Mouse (Mus musculus): Measurements from ENCODE around the gene Rnf167. TPM values are rescaled to one million over a fixed set of nuclear protein-coding genes. Genes with fewer than 3 reads are reported as not detected.

Rnf167 gene
- polyA plus RNA-seq, 1 experiment from 2014 or later = 113 TPM

DNA sequence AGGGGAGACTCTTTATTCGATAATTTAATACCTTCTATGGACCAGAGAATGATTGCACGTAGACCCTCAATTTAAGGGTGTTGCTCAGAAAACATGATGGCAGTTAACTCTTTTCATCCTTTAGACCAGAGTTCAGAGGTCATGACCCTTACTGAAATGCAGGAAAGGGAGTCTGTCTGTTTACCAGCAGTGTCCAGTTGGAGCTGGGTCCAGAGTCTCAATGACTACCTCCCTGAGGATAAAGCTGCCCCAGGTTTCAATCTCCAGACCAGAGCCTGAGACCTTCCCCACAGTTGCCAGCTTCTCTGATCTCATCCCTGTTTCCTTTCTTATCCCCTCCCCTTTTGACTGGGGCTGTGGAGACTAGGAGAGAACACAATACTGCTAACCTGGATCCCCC lies 31.5 kb downstream of the Rnf167 start:
- Histone ChIP-seq H3K4me2 (ENCODE audit: low read length) (no peak overlapping the region), H3K9ac (ENCODE audit: low read depth, low read length) (no peak overlapping the region), H3K36me3 (ENCODE audit: insufficient read depth, low read length) (peaks cover 41% of the 10 kb centered on the region), H3K4me3 (replicated peaks; ENCODE audit: low read depth, low read length) (no peak overlapping the region), H3K9me3 (replicated peaks; ENCODE audit: low read length) (no peaks in the 10 kb centered on the region), H3K27me3 (ENCODE audit: insufficient read depth, low read length) (no peaks in the 10 kb centered on the region), H3K4me1 (replicated peaks; ENCODE audit: insufficient read depth, low read length) (no peaks in the 10 kb centered on the region), H3K27ac (no peak overlapping the region)
- DNase-seq (ENCODE audit: low spot score) = no peak
- WGBS = 62% methylated on average over 2 of the region's 2 CpGs
- ATAC-seq (replicated peaks; ENCODE audit: low FRiP score, low read depth) = no peak
- TF ChIP-seq CTCF (IDR thresholded peaks at IDR 0.05; ENCODE audit: low read depth) = no peak

DNA sequence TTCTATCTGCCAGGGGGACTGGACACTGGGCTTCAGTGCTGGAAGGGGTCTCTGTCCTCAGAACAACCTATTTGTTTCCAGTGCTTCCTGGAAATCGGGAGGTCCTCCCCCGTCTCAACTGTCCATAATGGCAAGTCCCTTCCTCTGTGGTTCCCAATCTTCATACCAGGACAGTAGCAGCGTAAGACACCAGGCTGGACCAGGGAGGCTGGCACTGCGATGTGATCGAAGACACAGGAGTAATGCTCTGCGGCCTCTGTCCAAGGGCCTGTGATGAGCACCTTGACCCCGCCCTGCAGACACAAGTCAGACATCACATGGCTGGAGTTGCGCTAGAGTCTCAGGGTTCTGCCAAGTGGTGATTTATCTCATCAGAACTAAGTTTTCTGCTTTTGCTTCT lies 32.3 kb downstream of the Rnf167 start:
- H3K4me2 ChIP-seq (ENCODE audit: low read length) = no peak overlapping the region
- no peak overlapping the region for H3K4me3 ChIP-seq (replicated peaks; ENCODE audit: low read depth, low read length)
- no peak for ATAC-seq (replicated peaks; ENCODE audit: low FRiP score, low read depth)
- no peaks in the 10 kb centered on the region for H3K27me3 ChIP-seq (ENCODE audit: insufficient read depth, low read length)
- H3K27ac ChIP-seq = no peak overlapping the region
- 97% methylated on average over 8 of the region's 8 CpGs for WGBS
- peaks cover 40% of the 10 kb centered on the region for H3K36me3 ChIP-seq (ENCODE audit: insufficient read depth, low read length)
- no peaks in the 10 kb centered on the region for H3K4me1 ChIP-seq (replicated peaks; ENCODE audit: insufficient read depth, low read length)
- TF ChIP-seq CTCF (IDR thresholded peaks at IDR 0.05; ENCODE audit: low read depth) = no peak
- no peak overlapping the region for H3K9ac ChIP-seq (ENCODE audit: low read depth, low read length)
- no peak for DNase-seq (ENCODE audit: low spot score)
- H3K9me3 ChIP-seq (replicated peaks; ENCODE audit: low read length) = no peaks in the 10 kb centered on the region

DNA sequence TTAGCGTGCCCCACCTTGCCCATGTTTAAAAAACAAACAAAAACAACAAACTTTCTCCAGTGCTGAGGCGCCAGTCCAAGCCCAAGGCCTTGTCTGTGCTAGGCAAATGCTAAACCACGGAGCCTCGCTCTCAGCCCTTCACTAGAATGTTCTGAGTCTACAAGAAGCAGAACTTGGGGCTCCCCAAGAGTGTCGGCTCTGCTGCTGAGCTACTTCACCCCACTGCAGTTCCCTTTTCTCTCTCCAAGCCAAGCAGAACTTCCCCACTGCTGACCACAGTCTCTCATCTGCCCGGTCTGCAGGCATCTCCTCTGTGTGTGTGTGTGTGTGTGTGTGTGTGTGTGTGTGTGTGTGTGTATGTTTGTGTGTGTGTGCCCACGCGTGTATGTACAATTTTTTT lies 32.9 kb downstream of the Rnf167 start:
- Histone ChIP-seq H3K4me2 (ENCODE audit: low read length) (no peak overlapping the region), H3K36me3 (ENCODE audit: insufficient read depth, low read length) (peaks cover 40% of the 10 kb centered on the region), H3K27ac (no peak overlapping the region), H3K9ac (ENCODE audit: low read depth, low read length) (no peak overlapping the region), H3K9me3 (replicated peaks; ENCODE audit: low read length) (no peaks in the 10 kb centered on the region), H3K27me3 (ENCODE audit: insufficient read depth, low read length) (no peaks in the 10 kb centered on the region), H3K4me3 (replicated peaks; ENCODE audit: low read depth, low read length) (no peak overlapping the region), H3K4me1 (replicated peaks; ENCODE audit: insufficient read depth, low read length) (no peaks in the 10 kb centered on the region)
- no peak for ATAC-seq (replicated peaks; ENCODE audit: low FRiP score, low read depth)
- WGBS = 91% methylated on average over 8 of the region's 8 CpGs
- no peak for DNase-seq (ENCODE audit: low spot score)
- no peak for TF ChIP-seq CTCF (IDR thresholded peaks at IDR 0.05; ENCODE audit: low read depth)

DNA sequence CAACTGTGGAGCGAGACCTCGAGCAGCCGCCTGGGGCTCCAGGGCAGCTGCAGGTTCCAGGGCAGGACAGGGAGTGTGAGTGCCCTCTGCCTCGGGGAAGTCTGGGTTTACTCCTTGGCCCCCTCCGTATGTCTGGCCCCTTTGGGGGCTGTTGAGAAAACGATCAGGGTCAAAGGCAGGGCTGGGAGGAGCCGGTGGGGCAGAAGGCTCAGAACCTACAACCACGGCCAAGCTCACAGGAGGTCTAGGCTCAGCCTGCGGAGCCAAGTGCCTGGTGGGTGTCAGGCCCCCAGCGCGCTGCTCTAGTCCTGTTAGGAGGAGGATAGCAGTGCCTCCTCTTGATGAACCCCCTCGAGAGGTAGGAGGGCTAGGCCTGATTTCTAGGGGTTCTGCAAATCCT lies 34.1 kb downstream of the Rnf167 start:
- 61% methylated on average over 12 of the region's 12 CpGs for WGBS
- no peak overlapping the region for H3K9ac ChIP-seq (ENCODE audit: low read depth, low read length)
- peaks cover 38% of the 10 kb centered on the region for H3K36me3 ChIP-seq (ENCODE audit: insufficient read depth, low read length)
- no peak for TF ChIP-seq CTCF (IDR thresholded peaks at IDR 0.05; ENCODE audit: low read depth)
- H3K4me1 ChIP-seq (replicated peaks; ENCODE audit: insufficient read depth, low read length) = 0 out of 2 replicates have a peak, but pooled peaks cover under 1% of the 10 kb centered on the region
- no peak overlapping the region for H3K27ac ChIP-seq
- DNase-seq (ENCODE audit: low spot score) (no peak), ATAC-seq (replicated peaks; ENCODE audit: low FRiP score, low read depth) (no peak)
- H3K4me3 ChIP-seq (replicated peaks; ENCODE audit: low read depth, low read length) = no peak overlapping the region
- no peaks in the 10 kb centered on the region for H3K9me3 ChIP-seq (replicated peaks; ENCODE audit: low read length)
- no peak overlapping the region for H3K4me2 ChIP-seq (ENCODE audit: low read length)
- no peaks in the 10 kb centered on the region for H3K27me3 ChIP-seq (ENCODE audit: insufficient read depth, low read length)

DNA sequence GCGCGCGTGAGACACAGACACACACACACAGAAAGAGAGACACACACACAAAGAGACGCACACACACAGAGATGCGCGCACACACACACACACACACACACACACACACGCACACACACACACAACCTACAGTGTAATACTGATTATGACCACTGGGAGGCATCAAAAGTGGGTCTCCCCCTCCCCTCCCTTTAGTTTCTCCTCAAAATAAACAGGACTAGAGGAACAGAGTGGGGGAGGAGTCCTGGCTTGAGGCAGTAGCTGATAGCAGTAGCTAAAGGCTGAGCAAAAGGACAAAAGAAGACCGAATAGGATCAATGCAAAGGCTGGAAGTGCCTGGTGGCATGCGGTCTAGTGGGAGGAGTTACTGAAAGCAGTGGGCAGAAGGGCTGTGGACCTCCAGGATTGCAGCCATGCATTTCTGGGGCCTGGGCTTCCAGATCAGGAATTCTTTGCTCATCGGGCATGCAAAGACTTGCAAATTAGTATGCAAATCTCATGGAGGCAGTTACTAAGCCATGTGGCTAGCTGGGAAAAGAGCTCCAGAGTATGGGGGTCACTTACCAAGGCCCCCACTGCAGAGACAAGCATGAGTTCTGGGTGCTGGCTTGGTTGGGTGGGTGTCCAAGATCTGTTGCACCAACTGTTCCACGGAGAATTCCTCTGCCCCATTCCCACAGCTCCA lies 35.0 kb downstream of the Rnf167 start:
- DNase-seq (ENCODE audit: low spot score) (peak; percentile 91), ATAC-seq (replicated peaks; ENCODE audit: low FRiP score, low read depth) (peak; percentile 37)
- no peak overlapping the region for H3K9ac ChIP-seq (ENCODE audit: low read depth, low read length)
- H3K27me3 ChIP-seq (ENCODE audit: insufficient read depth, low read length) = no peaks in the 10 kb centered on the region
- no peak overlapping the region for H3K4me2 ChIP-seq (ENCODE audit: low read length)
- 38% methylated on average over 11 of the region's 11 CpGs for WGBS
- peaks cover 36% of the 10 kb centered on the region for H3K36me3 ChIP-seq (ENCODE audit: insufficient read depth, low read length)
- 0 out of 2 replicates have a peak, but pooled peaks cover 5% of the 10 kb centered on the region for H3K4me1 ChIP-seq (replicated peaks; ENCODE audit: insufficient read depth, low read length)
- no peaks in the 10 kb centered on the region for H3K9me3 ChIP-seq (replicated peaks; ENCODE audit: low read length)
- H3K27ac ChIP-seq = no peak overlapping the region
- peak; percentile 81 for TF ChIP-seq CTCF (IDR thresholded peaks at IDR 0.05; ENCODE audit: low read depth)
- H3K4me3 ChIP-seq (replicated peaks; ENCODE audit: low read depth, low read length) = no peak overlapping the region

DNA sequence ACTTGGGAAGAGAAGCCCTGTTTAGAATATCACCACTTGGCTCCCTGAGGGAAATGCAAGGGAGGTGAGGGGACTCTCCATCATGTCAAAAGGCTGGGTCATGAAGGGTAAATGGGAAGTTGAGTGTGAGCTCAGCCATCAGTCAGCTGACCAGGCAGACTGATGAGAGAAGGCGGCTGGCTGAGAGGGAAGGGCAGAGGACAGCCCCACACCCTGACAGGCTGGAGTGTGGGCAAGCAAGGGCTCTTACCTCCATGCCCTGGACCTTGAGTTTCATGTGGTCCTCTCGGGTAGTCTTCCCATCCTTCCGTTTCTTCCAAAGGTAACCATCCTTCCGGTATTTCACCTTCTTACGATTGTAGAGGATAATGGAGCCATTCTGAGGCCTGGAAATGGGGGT lies 36.6 kb downstream of the Rnf167 start:
- Histone ChIP-seq H3K4me3 (replicated peaks; ENCODE audit: low read depth, low read length) (no peak overlapping the region), H3K36me3 (ENCODE audit: insufficient read depth, low read length) (peaks cover 32% of the 10 kb centered on the region), H3K9me3 (replicated peaks; ENCODE audit: low read length) (no peaks in the 10 kb centered on the region), H3K9ac (ENCODE audit: low read depth, low read length) (no peak overlapping the region), H3K27ac (no peak overlapping the region), H3K4me1 (replicated peaks; ENCODE audit: insufficient read depth, low read length) (peaks cover 9% of the 10 kb centered on the region; the same call in 1 of the 2 replicates), H3K27me3 (ENCODE audit: insufficient read depth, low read length) (no peaks in the 10 kb centered on the region), H3K4me2 (ENCODE audit: low read length) (no peak overlapping the region)
- DNase-seq (ENCODE audit: low spot score) = no peak
- ATAC-seq (replicated peaks; ENCODE audit: low FRiP score, low read depth) = no peak
- 89% methylated on average over 5 of the region's 5 CpGs for WGBS
- TF ChIP-seq CTCF (IDR thresholded peaks at IDR 0.05; ENCODE audit: low read depth) = no peak

Data from kidney, postnatal 0 days (tissue).